Mouse (Mus musculus) left cerebral cortex, postnatal 25 days (tissue): ENCODE data around the gene Ppp1r36. TPM values are rescaled to one million over a fixed set of nuclear protein-coding genes. Genes with fewer than 3 reads are reported as not detected.
A peak's percentile ranks its signal among the peaks of the same experiment; 100 is the strongest.

Experiments used
- DNase-seq, 2 experiments: peaks; one replicate each; pipeline ENCODE4 v3.0.0; 2022; ENCODE audit warnings: low spot score in 2 of 2, mixed read lengths in 1 of 2
- intact Hi-C: fragments of 180-260 bp; cut with DNase I; formaldehyde crosslinking; loops from one replicate; pipeline ENCODE4 v1.15.1; 2025
- total RNA-seq, 2 experiments: library from RNA; stranded (reverse); gene quantifications; 2 replicates each; pipeline ENCODE4 v1.2.3; 2021

Ppp1r36 gene
- total RNA-seq, 2 experiments from 2014 or later, result 0.39 to 1.3 TPM

DNA sequence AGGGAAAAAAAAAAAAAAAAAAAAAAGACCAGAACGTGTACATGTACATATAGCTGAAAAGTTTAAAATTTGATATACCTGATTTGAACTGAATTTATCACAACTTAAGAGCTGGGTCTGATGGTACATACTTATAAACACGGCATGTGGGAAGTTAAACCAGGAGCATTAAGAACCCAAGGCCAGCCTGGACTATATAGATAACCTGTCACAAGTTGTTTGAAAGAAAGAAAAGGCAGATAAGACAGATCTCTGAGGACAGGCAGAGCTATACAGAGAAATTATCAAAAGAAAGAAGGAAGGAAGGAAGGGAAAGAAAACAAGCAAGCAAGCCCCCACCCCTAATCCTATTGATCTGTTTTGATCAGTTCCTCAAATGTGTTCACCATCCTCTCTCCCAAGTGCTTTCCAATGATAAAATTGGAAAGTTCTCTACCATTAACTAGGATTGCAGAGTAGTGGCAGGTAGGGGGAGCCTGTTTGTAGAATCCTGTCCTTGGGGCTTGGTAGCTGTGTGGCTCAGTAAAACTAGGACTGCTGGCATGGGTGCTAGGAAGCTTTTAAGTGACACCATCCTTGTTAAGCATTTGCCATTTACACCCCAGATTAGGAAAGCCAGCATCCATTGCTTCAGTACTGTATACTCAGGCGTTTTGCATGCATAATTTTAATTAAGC lies 25.6 kb upstream of the Ppp1r36 start:
- no peak for DNase-seq
- intact Hi-C loops, result no loop called here

DNA sequence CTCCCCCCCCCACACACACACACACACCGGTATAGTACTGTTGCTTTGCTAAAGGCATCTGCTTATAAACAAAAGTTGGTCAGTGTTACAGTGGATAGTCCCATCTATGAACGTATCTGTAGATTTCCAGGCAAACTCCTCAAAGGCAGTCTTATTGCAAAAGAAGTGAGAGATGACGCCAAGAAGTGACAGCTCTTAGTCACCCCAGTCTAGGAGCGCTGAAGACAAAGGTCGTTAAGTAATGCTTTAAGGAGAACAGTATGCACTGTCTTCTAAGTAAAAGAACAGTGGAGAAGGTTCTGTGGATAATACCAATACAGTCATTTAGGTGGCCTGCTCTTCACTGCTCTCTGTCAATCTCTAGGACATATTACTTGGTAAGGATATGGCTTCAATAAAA lies 24.4 kb upstream of the Ppp1r36 start:
- intact Hi-C loops, result no loop called here

DNA sequence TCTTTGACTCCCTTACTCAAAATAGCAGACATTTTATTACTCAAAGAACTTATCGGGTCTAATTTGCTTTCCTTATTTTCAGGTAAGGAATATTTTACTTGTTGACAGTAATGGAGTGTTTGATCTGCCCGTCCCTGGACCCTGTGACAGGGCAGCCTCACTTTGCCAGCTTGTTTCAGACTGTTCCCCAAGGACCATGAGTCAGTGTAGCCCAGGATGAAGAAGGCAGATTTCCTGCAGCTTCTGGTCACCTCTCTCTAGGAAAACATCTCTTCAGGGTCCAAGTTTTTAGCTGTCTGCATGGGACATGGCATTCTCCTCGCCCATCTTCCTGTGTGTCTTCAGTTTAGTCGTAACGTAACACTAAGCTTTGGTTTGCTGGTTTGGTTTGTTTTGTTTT lies 20.1 kb upstream of the Ppp1r36 start:
- intact Hi-C loops, result no loop called here
- no peak for DNase-seq

More for the DNA sequence above, 24.4 kb upstream of the Ppp1r36 start:
- no peak for DNase-seq

DNA sequence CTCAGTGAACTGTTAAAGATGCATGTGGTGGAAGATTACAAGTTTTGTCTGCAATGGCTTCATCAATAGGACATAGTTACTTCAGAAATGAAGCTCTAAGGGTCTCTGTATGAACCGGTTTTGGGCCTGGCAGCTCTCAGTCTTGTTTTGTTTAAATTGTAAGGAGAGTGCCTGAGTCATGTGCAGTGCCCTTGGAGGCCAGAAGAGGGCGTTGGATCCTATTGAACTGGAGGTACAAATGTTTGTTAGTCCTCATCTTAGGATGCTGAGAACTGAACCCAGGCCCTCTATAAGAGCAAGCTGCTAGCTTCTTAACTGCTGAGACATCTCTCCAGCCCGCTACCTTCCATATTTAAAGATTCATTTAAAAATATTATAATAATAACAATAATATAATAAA lies 15.7 kb upstream of the Ppp1r36 start:
- intact Hi-C loops, result loop anchor here (5.0 kb wide), 1 partner anchor 66 kb away; no protein-coding TSS in a partner anchor
- DNase-seq, result no peak

DNA sequence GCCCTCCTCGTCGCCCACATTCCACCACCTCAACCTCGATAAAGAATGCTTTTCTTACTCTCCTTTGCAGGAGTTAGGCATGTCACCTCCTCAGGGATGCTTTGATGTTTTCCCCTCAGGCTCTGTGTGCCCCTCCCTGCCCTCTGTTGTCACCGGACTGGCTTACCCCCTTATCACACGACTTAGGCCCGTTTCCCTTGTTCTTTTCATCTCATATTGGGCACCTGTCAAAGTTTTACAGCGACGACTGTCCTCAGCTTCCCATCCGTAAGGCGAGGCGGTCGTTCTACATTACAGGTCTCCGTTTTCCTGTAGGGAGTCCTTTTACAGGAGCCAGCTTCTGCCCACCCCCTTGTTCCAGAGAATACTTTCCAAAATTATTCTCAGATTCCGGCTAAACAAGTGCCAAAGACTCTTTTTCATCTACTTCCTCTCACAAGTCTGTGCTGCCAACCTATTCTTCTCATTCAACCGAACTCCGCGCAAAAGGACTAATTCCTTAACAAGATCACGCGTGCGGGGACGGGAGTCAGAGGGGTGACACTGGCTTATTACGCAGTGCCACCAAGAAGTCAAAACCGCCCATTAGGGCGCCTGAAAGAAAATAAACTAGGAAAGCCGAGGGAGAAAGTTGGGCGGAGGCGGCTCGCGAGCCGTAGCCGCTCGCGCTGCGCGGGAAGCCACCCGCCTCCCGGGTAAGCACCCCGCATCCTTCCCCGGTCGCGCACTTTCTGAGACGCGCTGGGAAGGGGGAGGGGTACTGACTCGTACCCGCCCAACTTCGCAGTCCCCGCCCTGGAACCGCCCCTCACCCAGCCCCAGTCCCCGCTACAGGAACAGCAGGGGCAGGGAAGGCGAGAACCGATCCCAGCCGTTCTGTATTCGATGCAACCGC lies 14.1 kb upstream of the Ppp1r36 start:
- intact Hi-C loops, result loop anchor here (5.0 kb wide), 1 partner anchor 64 kb away; no protein-coding TSS in a partner anchor
- DNase-seq, result no peak

DNA sequence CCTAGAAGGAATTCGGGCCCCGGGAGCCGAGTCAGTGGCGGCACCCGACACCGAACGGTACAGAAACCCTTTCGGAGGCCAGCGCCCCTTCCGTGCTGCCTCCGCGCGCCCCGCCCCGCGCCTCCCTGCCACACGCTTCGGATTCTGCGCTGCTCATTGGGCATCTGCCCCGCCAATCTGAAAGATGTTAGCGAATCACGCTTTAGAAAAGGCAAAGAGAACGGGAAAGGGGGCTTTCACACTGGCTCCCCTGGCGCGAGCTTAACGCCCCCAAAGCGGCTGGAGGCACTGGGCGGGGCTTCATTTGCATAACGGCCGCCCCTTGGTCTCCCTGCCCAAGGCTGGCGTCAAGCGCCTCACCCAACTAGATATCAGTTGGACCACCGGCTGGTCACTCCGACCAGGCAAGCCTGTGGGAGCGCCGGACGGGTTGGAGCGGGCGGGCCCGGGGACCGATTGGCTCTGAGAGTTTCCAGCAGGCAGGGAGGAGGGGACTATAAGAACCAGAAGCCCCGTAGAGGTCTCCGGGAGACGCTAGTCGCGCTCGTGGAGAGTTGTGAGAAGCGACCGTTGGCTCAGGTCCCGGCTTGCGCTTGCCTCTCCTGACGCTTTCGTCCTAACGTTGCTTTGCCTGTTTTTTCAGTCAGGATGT lies 13.3 kb upstream of the Ppp1r36 start, which contains the start of gene Hspa2:
Gene Hspa2, plus strand, starts transcription at position 291 of the 652 bp plus-strand sequence.
- intact Hi-C loops, result loop anchor here (1.0 to 5.0 kb wide), 2 partner anchors 35 to 63 kb away; partner anchors contain the start of gene Zbtb25
- DNase-seq, result peak; percentile 100

DNA sequence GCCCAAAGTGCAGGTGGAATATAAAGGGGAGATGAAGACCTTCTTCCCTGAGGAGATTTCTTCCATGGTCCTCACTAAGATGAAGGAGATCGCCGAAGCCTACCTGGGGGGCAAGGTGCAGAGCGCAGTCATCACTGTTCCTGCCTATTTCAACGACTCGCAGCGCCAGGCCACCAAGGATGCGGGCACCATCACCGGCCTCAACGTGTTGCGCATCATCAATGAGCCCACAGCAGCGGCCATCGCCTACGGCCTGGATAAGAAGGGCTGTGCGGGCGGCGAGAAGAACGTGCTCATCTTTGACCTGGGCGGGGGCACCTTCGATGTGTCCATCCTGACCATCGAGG lies 12.5 kb upstream of the Ppp1r36 start:
- no peak for DNase-seq
- intact Hi-C loops, result loop anchor here (1.0 to 5.0 kb wide), 3 partner anchors 36 to 192 kb away; partner anchors contain the start of gene Zbtb25

DNA sequence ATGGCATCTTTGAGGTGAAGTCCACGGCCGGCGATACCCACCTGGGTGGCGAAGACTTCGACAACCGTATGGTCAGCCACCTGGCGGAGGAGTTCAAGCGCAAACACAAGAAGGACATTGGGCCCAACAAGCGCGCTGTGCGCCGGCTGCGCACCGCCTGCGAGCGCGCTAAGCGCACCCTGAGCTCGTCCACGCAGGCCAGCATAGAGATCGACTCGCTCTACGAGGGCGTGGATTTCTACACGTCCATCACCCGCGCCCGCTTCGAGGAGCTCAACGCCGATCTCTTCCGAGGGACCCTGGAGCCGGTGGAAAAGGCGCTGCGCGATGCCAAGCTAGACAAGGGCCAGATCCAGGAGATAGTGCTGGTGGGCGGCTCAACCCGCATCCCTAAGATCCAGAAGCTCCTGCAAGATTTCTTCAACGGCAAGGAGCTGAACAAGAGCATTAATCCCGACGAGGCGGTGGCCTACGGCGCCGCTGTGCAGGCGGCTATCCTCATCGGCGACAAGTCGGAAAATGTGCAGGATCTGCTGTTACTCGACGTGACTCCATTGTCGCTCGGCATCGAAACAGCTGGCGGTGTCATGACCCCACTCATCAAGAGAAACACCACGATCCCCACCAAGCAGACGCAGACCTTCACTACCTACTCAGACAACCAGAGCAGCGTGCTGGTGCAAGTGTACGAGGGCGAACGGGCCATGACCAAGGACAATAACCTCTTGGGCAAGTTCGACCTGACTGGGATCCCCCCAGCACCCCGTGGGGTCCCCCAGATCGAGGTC lies 12.0 kb upstream of the Ppp1r36 start:
- intact Hi-C loops, result loop anchor here (5.0 kb wide), 1 partner anchor 192 kb away; no protein-coding TSS in a partner anchor
- DNase-seq, result peak; percentile 22 to 51

DNA sequence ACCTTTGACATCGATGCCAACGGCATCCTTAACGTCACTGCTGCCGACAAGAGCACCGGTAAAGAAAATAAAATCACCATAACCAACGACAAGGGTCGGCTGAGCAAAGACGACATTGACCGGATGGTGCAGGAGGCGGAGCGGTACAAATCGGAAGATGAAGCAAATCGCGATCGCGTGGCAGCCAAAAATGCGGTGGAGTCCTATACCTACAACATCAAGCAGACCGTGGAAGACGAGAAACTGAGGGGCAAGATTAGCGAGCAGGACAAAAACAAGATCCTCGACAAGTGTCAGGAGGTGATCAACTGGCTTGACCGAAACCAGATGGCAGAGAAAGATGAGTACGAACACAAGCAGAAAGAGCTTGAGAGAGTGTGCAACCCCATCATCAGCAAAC lies 11.4 kb upstream of the Ppp1r36 start:
- intact Hi-C loops, result loop anchor here (5.0 kb wide), 1 partner anchor 191 kb away; no protein-coding TSS in a partner anchor
- DNase-seq, result no peak

DNA sequence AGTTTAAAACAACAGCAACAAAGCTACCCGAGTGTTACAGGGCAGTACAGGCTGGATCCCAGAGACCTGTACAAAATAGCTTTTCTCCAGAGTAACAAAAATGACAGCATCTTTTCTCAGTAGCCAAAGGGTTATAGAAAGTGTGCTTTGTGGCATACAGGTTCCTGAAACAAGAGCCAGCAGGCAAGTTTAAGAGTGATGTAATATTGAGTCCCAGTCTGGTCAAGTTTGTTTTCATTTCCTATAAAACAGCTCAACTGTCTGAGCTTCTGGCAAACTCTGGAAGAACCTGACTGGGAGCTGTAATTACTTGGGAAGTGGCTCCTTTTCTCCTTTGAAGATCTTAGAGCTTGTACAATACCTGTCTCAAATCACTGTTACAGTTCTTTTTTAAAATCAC lies 10.2 kb upstream of the Ppp1r36 start:
- intact Hi-C loops, result loop anchor here (5.0 kb wide), 1 partner anchor 190 kb away; no protein-coding TSS in a partner anchor

DNA sequence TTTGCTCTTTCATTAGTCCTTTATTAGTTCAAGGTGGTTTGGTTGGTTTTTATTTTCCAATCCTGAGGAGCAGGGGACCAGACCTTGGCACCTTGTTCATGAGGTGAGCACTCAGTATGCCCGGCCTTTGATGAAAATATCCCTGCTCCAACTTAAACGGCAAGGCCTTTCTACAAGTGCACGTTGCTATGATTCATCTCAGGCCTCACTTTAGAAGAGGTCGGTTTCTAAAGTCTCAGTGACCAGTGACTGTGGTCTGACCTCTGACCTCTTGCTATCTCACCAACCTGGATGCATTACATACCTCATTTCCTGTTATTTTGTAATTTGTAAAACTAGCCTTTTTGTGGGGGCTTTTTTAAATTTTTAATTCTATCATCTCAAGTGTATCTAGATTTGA lies 8.2 kb upstream of the Ppp1r36 start:
- DNase-seq, result no peak
- intact Hi-C loops, result loop anchor here (5.0 kb wide), 1 partner anchor 188 kb away; no protein-coding TSS in a partner anchor

More for the DNA sequence above, 10.2 kb upstream of the Ppp1r36 start:
- DNase-seq, result no peak

DNA sequence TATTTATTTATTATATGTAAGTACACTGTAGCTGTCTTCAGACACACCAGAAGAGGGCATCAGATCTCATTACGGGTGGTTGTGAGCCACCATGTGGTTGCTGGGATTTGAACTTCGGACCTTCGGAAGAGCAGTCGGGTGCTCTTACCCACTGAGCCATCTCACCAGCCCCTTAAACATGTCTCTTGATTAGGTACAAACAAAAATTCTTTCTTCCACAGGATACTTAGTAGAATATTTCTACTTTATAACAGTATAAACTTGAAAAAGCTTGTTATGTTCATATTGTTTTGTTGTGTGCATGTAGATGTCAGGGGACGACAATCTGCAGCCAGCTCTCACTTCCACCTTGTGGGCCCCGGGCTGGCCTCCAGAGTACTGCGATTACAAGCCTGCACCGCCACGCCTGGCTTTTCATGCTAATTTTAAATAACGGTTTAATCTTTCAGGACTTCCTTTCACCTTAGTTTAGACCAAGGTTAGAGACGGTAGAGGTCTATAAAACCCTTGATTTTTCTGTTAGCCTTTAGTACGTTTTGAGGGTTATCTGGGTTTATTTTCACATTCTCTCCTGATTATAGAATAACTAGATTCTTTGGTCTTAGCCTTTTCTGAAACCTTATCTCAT lies 1.8 kb upstream of the Ppp1r36 start:
- intact Hi-C loops, result no loop called here
- no peak for DNase-seq

DNA sequence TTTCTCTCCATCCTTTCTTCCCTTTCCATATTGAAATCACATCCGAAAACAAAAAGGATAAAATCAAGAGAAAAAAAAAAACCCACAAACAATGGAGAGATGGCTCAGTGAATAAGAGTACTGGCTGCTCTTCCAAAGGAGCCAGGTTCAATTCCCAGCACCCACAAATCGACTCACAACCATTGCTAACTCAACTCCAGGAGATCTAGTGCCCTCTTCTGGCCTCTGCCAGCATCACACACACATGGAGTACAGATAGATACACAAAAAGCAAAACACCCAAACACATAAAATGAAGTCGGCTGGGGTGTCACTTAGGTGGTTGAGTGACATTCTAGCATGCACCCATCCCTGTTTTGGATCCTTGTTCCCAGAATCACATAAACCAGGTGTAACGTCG lies 1.0 kb downstream of the Ppp1r36 start:
- no peak for DNase-seq
- intact Hi-C loops, result no loop called here

DNA sequence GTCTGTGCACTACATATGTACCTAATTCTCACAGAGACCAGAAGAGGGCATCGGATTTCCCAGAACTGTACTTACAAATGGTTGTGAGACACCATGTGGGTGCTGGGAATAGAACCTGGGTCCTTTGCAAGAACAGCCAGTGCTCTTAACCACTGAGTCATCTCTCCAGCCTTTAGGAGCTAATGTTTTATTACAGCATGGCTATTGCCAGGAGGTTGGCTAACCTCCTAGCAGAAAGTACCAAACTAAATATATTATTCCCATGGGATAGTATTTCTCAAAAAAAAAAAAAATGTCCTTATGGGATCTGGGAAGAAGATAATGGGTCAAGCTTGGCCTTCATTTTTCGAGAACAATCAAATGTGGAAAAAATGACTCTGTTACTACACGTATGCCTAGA lies 7.9 kb downstream of the Ppp1r36 start:
- intact Hi-C loops, result no loop called here
- DNase-seq, result no peak

DNA sequence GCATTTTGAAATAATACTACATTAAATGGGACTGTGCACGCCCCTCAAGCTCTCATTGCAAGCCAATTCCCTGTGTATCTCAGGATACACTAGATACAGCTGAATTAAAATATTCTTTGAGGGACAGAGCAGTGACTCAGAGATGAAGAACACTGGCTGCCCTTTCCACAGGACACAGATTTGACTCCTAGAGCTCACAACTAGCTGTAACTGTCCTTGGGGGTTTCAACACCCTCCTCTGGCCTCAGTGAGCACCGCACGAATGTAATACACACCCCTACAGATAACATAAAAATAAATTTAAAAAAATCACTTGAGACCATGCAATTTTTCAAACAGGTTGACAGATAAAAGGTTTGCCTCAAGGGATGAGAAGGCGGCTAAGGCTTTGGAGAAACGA lies 10.2 kb downstream of the Ppp1r36 start:
- intact Hi-C loops, result no loop called here
- DNase-seq, result no peak

DNA sequence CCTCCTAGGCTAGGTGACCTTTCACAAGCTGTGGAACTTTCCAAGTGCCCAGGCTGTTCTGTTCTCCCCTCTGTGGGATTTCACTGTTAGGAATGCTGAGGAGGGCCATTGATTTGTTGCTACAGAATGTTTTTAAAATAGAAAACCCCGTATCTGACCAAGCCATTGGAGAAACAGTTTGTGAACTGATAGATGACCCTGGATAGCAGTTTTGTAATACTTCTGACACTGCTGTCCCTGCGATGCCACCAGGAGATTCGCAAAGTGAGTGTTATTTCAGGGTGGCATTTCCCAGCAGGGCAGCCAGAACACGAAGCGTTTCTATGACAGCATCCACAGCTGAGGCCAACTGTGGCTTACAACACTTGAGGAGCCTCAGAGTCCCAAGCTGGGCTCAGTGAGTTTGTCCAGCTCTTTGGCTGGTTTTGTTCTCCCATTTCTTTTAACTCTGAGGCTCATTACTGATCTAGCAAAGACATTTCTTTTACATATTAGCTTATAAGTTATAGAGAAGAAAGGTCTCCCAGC lies 13.6 kb downstream of the Ppp1r36 start:
- intact Hi-C loops, result no loop called here
- DNase-seq, result peak; percentile 26 to 28

DNA sequence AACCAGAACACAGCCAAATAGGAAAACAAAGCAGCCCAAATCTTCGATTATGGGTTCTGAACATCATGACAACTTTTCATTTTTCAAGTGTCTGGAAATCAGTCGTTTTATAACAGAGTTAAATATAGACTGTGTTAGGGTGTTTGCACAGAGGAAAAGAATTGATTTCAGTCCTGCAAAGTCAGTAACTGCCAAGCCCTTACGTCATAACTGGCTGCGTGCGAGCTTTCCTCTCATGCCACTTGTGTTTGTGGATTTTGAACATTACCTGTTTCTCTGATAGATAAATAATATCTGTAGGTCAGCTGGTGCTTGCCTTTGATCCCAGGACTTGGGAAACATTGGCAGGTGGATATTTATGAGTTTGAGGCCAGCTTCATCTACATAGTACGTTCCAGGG lies 14.1 kb downstream of the Ppp1r36 start:
- no peak for DNase-seq
- intact Hi-C loops, result no loop called here

DNA sequence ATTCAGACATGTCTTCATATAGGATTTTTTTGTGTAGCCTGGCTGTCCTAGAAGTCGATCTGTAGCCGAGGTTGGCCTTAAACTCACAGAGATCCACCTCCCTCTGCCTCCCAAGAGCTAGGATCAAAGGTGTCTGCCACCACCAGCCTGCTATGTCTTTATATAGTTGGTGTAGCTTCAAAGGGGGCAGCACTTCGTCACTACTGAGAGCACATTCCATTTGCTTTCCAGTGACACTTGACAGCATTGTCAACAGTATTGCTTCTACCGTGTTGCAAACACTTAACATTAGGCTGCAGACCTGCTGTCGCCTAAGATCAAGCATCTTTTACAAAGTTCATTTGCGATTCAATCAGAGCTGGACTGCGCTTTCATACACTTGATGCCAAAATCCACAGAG lies 16.8 kb downstream of the Ppp1r36 start:
- intact Hi-C loops, result no loop called here

DNA sequence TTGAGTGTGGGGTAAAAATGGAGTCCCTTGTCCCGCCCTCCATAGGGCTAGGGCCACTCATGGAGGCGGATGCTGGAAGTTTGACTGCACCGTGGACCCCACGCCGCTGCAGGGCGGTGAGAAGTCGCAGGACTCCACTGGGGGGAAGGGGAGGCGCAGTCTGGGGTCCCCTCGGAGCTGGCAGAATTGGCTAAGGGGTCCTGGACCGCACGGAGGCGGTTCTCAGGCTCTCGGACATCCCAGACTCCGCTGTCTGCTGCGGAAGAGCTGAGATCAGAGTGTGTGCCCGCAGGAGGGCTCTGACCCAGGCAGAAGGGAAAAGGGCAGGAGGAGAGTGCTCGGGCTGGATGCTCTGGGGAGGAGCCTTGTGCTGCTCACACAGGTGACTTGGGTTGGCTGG lies 17.7 kb downstream of the Ppp1r36 start:
- DNase-seq, result no peak
- intact Hi-C loops, result no loop called here

More for the DNA sequence above, 16.8 kb downstream of the Ppp1r36 start:
- no peak for DNase-seq
